Mouse (Mus musculus) olfactory bulb, adult 2 months (tissue): ENCODE measurements around the gene Ccdc85c.

Source experiments
- CTCF ChIP-seq: fragments of 200-500 bp; IDR thresholded peaks from 2 replicates; pipeline ENCODE4 v1.5.1; 2012; ENCODE audit warnings: low read depth, mild to moderate bottlenecking, low read length, moderate library complexity; ENCODE audit not compliant: insufficient read depth
- POLR2A ChIP-seq: fragments of 200-500 bp; IDR thresholded peaks from 2 replicates; pipeline ENCODE4 v1.6.1; 2012; ENCODE audit warnings: mild to moderate bottlenecking, low read depth, low read length, moderate library complexity; ENCODE audit not compliant: insufficient read depth

DNA sequence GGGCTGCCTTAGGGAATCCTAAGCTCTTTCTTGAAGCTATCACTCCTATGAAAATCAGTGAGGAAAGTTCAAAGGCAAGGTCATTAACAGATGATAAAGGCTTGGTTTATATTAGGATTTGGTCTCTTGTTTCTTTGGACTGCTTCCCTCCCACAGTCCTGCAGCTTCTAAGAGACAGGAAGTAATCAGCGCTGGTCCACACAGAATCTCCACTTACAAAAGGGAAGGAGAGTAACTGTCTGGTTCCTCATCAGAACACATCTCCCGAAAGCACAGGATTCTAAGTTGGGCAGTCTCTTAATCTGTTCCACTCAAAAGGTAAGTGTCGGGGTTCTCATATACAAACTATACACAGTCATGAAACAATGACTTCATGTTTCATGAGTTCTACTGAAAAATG lies 106.3 kb downstream of the Ccdc85c start:
- TF ChIP-seq POLR2A, result no peak
- TF ChIP-seq CTCF, result no peak
